Comparison of ENCODE assay signal across 19 mouse cellular contexts in the genomic region with DNA sequence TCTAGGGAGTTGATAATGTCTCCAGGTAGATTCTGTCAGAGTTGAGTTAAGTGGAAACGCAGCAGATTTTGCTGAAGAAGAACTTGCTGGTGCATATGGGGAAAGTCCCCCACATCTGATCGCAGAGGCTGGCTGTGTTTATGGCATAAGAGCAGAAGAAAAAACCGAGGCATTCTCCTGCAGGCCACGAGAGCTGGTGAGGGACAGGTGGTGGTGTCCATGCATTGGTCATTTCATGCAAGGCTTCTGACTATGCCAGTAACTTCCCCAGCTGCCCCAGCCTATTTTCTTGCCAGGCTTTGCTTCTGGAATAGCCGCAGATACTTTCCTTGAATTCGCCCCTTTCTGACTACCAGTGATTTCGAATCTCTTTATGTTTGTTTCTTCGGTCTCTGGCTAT. TPM values are rescaled to one million over a fixed set of nuclear protein-coding genes. Genes with fewer than 3 reads are reported as not detected.
"Had no signal": no experiment of that assay in that cellular context is flagged by ENCODE, and none has a peak within 500 bp of the region (broad histone marks: within the 10 kb centered on the region; RNA-seq: fewer than 3 reads in every experiment).

No protein-coding gene starts in this region.

- H3K27me3 ChIP-seq: stomach, embryonic 15.5 days had no signal

- H3K27ac ChIP-seq: neural tube, embryonic 15.5 days; stomach, embryonic 15.5 days; stomach, postnatal 0 days had no signal

- H3K4me1 ChIP-seq: neural tube, embryonic 15.5 days; stomach, embryonic 15.5 days had no signal

- H3K36me3 ChIP-seq: neural tube, embryonic 15.5 days; stomach, embryonic 15.5 days had no signal

- H3K4me3 ChIP-seq: neural tube, embryonic 15.5 days; stomach, embryonic 15.5 days had no signal

- H3K9me3 ChIP-seq: neural tube, embryonic 15.5 days; stomach, embryonic 15.5 days had no signal

- DNase-seq: retina, postnatal 1 day; right cerebral cortex, adult 18-20 months; right cerebral cortex, postnatal 14 days; right cerebral cortex, postnatal 25 days; right cerebral cortex, postnatal 4 days; spleen, adult 18-20 months; thymus, adult 18-20 months; thymus, adult 2 months; thymus, postnatal 14 days; thymus, postnatal 25 days; thymus, postnatal 36 days; thymus, postnatal 4 days had no signal

- H3K4me2 ChIP-seq: neural tube, embryonic 15.5 days; stomach, embryonic 15.5 days had no signal

- H3K9ac ChIP-seq: neural tube, embryonic 15.5 days; stomach, embryonic 15.5 days had no signal

RNA-seq across cellular contexts. Expression of a gene that starts 42.0 kb away (rescaled TPM):
- total RNA-seq: neutrophil, adult 5-6 weeks had no signal
- polyA plus RNA-seq: small intestine, adult 2 months; stomach, embryonic 14.5 days; testis, adult 2 months; thymus, adult 2 months had no signal
